Mouse (Mus musculus) G1E (cell line): ENCODE data around the gene Hectd4.

ENCODE experiments used
- CTCF ChIP-seq: IDR thresholded peaks from 2 replicates; pipeline ENCODE4 v1.5.1; 2012; ENCODE audit warnings: low read depth, low read length, inconsistent platforms, mixed read lengths
- GATA1 ChIP-seq: IDR thresholded peaks from 2 replicates; pipeline ENCODE4 v1.6.1; 2012; ENCODE audit warnings: borderline replicate concordance, low read length, inconsistent platforms, mixed read lengths
- GATA2 ChIP-seq: IDR thresholded peaks from 2 replicates; pipeline ENCODE4 v1.6.1; 2012; ENCODE audit warnings: low read depth, low read length, inconsistent platforms, borderline replicate concordance
- TAL1 ChIP-seq: conservative IDR thresholded peaks from 2 replicates; pipeline ENCODE4 v1.6.1; 2012; ENCODE audit warnings: low read depth, low read length, inconsistent platforms, mixed read lengths

- TF ChIP-seq GATA1: no peak
- no peak for TF ChIP-seq CTCF
- no peak for TF ChIP-seq GATA2
- no peak for TF ChIP-seq TAL1
These were observed 40.8 kb upstream of the Hectd4 start for GRCm38 (mm10) chr5:121179077-121179857.
